Mouse (Mus musculus): ENCODE measurements around the gene Tspan32.

DNA sequence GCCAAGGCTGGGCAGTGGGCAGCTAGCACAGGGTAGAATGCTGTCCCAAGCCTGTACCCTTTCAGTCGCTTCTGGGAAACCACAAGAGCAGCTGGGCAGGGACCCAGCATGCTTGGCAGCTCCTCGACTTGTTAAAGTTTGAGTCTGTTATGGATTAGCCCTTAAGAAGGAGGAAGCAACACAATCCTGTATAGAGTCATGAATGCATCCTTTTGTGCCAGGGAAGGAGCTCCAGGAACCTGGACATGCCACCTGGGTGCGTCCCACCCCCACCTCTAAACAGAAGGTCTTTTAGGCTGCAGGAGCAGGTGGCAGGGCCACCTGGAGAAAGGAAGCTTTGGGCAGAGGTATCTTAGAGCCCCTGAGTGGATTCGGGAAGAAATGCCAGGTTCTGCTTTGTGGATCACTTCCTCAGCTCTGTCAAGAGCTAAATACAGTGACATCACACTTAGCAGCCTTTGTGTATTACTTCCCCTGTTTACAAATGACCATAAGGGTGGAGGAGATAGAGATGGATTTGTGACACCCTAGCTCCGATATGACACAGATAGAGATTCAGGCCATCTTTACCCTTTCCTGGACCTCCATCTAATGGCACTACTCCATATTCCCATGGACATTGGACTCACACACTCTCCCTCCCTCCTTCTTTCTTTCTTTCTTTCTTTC, 54.5 kb downstream of the Tspan32 start:
- TF ChIP-seq CTCF (conservative IDR thresholded peaks at IDR 0.05; ENCODE audit: low read length) (no peak), POU5F1 (IDR thresholded peaks at IDR 0.05; ENCODE audit: borderline replicate concordance, low read length) (no peak), NANOG (IDR thresholded peaks at IDR 0.05; ENCODE audit: borderline replicate concordance, low read length) (no peak)
